Mouse (Mus musculus): ENCODE results near the gene Otub2.

DNA sequence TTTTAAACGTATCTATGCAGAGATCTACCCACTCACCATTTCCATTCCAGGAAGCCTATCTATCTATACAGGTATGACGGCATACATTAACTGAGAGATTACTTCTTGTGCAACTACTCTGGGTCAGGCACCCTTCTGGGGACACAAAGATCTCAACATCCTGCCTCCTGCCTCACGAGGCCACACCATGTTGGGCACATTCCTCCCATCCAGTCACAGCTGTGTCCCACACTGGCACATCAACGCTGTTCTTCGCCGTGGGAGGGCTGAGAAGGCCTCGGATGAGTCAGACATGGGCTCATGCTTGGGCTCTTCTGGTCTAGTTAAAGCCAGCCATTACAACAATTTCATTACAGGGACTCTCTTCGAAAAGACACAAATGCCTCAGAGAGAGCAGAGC, 41.5 kb upstream of the Otub2 start:
- TF ChIP-seq CTCF (IDR thresholded peaks at IDR 0.05; ENCODE audit: low read depth) (no peak), EP300 (IDR thresholded peaks at IDR 0.05; ENCODE audit: low read depth) (no peak)
